Mouse (Mus musculus) NIH3T3 (cell line): ENCODE measurements around the gene Sfmbt2.

Experiments used
- DNase-seq: peaks from one replicate; pipeline ENCODE4 v3.0.0-alpha.2; 2012; ENCODE audit warnings: low read depth

Sfmbt2 gene

DNA sequence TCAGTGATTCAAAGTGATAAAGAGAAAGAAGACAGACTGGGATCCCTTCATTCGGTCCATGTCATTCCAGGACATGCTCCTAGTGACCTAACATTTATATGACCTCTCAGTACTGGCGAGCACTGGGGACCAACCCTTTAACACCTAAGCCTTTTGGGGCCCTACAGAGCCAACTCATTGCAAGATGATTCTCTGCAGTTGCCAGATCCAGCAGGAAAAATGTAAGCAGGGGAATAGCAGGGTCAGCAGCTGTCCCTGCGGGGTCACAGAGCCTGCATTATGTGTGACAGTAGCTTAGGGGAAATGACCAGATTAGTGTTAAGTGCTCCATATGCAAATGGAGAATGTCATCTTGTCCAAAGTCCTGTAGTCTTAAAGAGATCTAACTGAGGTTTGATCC is 195.2 kb downstream of the Sfmbt2 start:
- DNase-seq, result no peak

DNA sequence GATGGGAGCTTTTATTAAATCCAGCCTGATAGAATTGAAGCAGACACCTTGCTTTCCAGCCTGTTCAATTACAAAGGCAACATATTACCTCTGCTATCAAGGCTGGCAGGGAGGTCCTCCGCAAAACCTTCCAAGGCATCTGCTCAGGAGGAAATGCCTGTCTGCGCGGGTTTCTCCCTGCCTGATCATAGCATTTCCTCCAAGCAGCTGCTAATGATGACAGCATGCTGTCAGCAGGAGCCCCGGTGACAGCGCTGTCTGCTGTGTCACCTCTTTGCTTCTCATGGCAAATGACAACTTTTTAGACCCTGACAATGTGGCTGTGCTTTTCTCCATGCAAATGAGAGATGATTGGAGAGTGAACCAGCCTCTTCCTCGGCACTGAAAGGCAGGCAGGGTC is 199.1 kb downstream of the Sfmbt2 start:
- no peak for DNase-seq

DNA sequence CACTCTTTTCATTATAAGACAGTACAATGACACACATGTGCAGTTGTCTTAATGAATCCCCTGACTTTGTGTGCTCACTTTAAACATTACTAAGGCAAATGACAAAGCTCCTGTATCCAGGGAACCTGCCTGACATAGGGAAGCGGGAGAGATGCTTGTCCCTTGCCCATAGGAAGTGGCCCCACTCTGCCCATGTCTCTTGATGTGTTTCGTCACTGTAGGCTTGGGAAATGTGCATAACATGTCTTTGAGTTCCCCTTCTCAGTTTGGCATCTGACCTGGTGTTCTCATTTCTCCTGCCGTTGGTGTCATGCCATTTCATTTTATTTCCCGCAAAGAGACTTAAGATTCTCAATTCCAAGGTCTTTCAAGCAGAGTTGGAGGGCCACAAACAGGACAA is 202.0 kb downstream of the Sfmbt2 start:
- DNase-seq, result no peak

DNA sequence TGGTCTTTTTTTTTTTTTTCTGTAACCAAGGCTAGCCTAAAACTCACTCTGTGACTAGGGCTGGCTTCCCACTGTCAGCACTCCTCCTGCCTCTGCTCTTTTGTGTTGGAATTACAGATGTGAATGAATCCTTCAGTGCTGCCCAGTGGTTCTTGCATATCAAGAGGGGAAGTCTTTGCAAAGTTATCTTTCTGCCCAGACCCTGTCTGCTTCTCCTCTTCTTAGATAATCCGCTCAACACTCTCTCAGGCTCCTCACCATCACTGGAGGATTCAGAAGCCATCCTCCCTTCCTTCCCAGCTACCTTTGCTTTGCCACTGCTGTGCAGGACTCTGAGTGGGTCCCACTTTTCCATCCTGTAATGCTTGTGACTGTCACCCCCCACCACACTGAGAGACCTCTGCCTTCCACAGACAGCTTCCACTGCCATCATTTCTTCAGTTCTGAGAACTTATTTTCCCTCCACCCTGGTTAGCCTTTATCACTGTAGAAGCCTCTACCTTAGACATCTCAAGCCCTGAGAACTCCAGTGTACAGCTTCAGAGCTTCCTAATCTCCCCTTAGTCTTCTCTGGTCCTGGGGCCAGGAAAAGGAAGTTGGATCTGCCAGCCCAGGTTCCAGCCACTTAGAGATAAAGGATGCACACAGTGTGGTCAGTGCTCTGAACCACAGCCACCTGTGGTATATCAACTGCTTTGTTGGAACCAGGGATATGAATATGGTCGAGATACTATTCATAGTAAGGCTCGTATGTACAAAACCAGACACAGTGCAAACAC is 205.8 kb downstream of the Sfmbt2 start:
- no peak for DNase-seq

DNA sequence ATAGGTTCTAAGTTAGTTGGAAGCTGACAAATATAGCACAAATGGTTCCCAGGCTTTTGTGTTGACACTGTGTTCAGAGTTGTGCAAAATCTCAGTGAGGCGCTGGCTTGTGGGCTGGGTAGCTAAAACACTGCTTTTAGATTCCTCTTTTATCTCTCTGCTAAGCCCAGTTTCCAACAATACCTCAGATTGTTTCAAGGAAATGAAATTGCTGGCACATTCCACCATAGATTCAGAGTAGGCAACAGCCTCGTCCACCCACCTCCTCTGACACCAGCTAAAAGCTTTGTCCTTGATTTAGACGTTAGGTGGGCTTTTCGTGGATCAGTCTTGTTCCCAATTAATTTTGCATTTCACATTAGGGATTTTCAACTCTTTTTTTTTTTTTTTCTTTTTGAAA is 212.4 kb downstream of the Sfmbt2 start:
- DNase-seq, result no peak

DNA sequence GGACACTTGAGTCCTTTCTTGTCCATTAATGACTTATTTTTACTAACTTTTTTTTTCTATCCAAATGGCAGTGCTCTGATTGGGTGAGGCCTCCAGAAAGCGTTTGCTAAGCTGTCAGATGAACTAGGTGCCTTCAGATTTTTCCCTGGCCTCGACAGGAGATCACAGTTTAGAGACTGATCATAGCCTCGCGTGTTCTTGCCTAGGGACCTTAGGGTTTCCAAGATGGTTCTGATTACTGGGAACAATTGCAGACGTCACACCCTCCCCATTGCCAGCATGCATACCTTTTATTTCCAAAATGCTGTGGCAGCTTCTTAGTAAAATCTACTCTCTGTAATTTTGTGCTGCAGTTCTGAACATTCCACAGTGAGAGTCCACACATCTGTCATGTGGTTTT is 212.8 kb downstream of the Sfmbt2 start:
- no peak for DNase-seq

DNA sequence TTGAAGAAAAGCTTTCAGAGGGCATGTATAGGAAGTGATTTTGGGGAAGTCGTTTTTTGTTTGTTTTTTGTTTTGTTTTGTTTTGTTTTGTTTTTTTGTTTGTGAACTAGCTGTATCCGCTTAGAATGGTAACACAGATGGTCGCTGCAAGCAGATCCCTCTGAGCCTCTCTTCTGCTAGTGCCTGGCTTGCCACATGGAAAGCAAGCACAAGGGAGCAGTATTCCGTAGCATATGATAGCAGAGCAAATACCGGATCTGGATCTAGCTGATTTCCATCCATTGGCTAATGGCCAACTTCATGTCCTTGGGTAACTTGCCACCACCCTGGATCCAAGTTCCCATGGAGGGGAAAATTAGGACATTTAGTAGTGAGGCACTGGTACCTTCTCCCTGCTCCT is 221.0 kb downstream of the Sfmbt2 start:
- DNase-seq, result no peak

DNA sequence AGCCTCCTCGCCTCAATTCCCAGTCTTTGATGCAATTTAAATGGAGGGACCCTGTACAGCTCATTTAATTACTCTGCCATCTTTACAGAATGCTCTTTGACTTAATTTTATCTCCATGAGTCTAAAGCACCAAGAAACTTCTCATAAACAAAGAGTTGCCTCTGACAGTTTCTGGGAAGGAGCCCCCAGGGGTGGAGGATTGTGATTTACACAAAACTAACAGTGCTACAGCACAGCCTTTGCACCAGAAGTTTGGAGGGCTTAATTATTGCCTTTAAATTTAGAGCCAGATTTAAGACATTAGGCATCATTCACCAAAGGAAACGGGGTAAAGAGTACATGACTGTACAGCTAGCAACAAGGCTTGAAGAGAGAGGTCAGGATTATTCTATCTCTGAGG is 245.2 kb downstream of the Sfmbt2 start:
- no peak for DNase-seq
